Mouse (Mus musculus): ENCODE measurements around the gene Tmem132b.

The Tmem132b gene

DNA sequence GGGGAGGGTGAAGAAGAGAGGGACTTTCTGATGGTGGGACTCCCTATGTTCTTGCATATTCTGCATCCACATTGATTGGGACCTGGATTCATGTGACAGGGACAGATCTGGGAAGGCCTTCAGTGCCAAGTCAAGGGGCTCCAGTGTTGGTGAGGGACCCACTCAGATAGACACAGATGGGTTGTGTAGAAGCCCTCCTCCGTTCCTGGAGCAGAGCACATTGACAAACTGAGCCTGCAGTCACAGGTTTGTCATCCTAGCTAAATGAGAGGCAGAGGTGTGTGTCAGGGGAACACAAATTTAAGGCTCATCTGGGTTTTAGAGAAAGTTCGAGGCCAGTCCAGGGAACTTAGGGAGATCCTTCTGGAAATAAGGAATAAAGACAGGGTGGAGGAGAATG lies 51.7 kb downstream of the Tmem132b start:
- DNase-seq = no peak

DNA sequence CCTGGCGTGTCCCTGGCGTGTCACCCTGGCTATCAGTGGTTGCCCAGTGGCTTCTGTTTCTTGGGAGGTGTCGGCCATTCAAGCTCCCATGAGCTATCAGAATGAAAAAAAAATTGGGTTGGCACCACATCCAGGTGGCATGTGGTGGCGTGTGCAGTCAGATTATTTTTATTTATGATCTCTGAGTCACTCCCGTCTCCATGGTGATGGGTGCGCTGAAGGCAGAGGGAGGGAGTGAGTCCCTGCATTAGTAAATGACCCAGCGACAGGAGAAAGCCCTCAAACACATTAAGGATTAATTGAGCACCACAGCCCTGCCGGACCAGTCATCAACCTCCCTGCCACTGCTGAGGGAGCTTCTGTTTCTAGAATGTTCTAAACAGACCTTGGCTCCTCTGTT lies 52.3 kb downstream of the Tmem132b start:
- DNase-seq = no peak

- DNase-seq = no peak
These were observed 53.6 kb downstream of the Tmem132b start for GRCm38 (mm10) chr5:125585211-125585610.

- DNase-seq = no peak
These were observed 56.6 kb downstream of the Tmem132b start for GRCm38 (mm10) chr5:125588203-125588602.

DNA sequence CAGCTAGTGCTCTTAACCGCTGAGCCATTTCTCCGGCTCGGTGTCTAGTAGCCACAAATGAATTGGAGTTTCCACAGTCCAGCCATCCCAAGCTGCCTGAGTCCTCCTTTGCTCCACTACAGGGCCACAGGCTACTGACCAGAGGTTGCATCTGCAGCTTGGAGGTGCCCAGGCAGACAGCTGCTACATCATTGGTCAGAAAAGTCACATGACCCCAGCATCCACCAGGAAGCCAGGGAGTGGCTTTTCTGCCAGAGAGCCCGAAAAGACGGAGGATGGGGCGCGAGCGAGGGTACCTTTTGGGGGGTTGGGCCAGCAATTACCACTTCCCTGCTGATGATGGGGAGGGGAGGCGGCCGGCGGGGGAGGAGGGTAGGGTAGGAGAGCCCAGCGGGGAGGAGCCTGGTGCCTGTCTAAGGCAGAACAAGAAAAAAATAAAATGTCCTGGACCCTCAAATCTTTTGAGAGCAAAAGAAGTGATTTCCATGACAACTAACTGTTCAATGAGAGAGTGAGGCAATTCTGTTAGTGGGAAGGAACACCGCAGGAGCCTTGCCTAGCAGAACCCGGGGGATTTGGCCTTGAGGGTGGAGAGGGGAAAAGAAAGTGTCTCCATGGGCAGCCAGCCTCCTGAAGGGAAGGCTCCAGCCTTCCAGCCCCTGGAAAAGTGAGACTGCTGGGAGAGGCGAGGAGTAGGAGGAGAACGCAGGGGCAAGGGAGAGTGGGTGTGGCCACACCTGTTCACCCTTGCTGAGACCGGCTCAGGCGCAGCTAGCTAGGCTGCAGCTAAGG lies 57.5 kb downstream of the Tmem132b start:
- DNase-seq = no peak

DNA sequence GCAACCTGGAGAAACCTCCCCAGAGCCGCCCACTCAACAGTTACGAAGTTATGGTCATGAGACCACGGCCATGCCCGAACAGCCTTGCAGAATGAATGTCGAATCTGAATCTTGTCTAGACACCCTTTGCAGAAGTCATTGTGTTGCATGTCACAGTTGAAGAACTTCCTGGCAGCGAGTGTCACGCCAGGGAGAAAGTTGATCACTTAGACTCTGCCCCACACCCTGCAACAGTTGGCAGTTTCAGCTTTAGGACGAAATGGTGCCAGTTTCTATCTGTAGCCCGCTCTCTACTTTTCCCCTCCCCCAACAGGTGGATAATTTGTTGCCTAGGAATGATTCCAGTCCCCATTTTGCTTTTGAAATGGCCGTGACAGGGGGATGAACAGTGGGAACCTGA lies 66.5 kb downstream of the Tmem132b start:
- DNase-seq = no peak

DNA sequence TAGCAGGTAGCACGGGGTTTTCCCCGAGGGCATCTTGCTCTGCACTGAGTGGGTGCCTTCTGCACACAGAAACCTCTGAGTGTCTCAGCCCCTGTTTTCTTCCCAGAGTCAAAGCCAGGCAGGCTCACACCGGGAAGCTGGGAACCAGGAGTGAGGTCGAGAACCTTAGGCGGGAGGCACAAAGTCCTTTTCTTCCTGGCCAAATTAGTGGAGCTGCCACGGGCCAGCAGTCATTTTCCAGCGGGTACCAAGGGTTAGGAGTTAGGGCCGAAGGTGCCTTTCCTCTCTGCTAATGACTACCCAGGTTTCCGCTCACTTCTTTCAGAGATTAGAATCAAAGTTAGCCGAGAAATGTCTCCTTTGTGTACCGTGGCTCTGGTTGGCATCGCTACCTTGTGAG lies 75.6 kb downstream of the Tmem132b start:
- DNase-seq = no peak

GRCm38 (mm10) chr5:125609968-125610367 lies 78.4 kb downstream of the Tmem132b start:
- DNase-seq = no peak

DNA sequence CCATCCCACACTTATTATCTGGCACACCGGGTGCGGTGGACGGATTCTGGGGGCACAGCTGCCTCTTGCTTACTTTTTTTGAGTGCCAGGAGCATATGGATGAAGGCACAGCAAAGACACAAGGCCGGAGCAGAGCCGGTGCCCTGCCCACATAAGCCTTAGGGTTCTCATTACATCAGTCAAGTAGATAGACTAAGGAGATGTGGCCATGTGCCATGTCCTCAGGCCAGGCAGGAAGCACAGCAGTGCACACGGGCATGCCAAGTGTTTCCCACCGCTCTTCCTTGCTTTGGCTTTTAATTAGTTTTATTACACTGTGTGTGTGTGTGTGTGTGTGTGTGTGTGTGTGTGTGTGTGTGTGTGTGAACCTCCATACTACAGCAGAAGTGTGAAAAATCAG lies 80.9 kb downstream of the Tmem132b start:
- DNase-seq = no peak

- DNase-seq = no peak
These were observed 81.6 kb downstream of the Tmem132b start for GRCm38 (mm10) chr5:125613136-125613535.

DNA sequence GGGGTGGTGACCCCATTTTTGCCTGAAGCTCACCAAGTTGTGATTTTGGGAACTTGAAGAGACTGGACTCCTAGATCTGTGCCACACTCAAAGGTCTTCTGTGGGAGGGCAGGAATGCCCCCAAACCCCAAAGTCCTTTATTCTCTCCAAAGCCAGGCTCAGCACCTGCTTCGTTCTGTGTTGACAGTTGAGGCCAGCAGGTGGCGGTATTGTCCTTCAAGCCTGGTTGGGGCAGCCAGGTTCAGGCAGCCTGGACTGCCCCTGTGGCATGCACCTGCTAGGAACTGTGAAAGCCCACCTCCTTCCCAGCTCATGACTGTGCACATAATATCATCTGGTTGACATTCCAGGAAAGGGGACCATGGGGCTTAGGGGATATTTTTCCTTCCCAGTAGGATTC lies 82.8 kb downstream of the Tmem132b start:
- DNase-seq = no peak

DNA sequence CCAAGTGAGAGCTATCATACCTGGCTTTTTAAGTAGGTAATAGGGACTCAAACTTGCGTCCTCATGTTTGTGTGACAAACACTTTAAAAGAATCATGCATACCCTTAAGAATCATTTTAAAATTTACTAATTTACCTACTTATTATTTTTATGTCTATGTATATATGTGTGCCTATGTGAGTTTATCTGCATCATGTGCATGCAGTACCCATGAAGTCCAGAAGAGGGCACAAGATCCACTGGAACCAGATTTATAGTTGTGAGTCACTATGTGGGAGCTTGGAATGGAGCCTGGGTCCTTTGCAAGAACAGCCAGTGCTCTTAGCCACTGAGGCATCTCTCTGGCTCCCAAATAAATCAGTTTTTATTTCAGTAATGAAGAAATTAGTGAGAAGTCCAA lies 85.5 kb downstream of the Tmem132b start:
- DNase-seq = no peak

DNA sequence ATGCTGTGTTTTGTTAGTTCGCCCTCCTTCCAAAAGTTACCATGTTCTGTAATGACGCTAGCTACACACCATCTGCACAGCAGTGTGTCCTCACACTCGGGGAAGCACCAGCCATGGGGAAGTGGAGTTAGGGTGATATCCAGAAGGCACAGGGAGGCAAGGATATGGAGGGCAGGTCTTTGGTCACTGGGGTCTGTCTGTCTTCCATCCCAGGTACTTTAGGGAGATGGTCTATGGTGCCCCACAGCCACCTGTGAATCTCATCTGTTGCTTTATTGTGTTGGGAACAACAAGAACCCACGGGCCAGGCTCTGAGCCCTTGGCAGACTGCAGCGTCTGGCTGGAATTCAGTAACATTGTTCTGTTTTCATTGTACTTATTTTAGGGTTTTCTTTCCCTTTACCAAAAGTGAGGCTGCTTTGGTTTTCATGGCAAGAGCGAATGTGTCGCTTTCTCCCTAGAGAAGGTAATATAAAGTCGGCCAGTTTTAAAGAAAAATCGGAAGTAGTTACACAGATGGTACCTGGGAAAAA lies 96.3 kb downstream of the Tmem132b start:
- DNase-seq = no peak

DNA sequence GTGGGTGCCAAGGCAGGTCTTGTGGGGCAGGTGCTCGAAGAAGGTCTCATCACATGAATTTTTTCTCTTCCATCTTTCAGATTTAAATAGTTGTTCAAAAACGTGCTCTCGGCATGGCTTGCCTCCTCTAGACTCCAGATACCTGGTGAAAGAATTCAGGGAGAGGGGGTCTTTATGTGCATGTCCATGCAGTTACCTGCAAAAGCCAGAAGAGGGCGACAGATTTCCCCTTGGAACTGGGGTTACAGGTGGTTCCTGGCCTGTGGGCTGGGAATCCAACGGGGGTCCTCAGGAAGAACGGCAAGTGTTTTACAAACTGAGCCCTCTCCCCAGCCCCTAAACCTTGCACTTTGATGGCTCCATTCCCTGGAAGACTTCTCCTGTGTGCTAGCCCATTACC lies 103.1 kb downstream of the Tmem132b start:
- no peak for DNase-seq

- DNase-seq = no peak
These were observed 109.4 kb downstream of the Tmem132b start for GRCm38 (mm10) chr5:125640966-125641365.

DNA sequence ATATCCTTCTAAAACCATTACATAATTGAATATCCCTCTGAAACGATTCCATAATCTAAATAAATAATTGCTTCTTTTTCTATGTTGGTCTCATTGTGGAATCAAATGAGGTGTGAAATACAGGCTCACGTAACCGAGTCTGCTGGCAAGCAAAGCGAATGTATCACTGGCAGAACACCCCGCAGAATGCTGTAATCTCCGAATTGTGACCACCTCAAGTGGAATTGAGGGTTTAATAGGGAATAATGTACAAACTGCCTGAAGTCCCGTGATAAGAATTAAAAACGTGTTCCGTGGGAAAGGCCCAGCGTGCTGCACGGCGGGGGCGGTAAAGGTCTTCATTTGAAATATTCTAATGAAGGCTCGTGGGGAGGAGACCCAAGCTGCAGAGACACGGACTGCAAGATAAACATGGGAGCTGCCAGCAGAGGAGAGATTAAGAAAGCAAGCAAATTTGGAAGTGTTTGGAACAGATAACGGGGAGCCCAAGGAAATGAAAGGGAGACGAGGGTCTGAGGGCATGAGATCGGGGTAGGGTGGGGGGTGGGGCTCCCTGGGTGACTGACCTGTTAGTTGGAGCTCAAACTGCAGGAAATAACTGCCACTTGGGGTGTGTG lies 110.1 kb downstream of the Tmem132b start:
- peak; percentile 6 for DNase-seq

DNA sequence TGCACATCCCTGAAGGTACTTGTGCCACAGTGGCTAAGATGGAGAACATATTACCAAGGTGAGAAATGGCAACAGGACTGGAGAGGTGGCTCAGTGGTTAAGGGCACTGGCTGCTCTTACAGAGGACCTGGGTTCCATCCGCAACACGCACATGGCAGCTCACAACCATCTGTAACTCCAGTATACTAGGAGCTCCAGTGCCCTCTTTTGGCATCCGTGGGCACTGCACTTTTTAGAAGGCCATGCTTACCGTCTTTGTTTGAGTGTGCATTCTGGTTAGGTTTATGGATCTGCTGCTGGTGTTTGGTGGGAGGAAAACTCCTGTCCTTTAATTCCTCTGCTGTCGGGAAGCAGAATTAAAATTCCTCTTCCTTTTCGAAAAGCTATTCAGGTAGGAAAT lies 116.7 kb downstream of the Tmem132b start:
- no peak for DNase-seq

- no peak for DNase-seq
These were observed 118.4 kb downstream of the Tmem132b start for GRCm38 (mm10) chr5:125649982-125650381.

DNA sequence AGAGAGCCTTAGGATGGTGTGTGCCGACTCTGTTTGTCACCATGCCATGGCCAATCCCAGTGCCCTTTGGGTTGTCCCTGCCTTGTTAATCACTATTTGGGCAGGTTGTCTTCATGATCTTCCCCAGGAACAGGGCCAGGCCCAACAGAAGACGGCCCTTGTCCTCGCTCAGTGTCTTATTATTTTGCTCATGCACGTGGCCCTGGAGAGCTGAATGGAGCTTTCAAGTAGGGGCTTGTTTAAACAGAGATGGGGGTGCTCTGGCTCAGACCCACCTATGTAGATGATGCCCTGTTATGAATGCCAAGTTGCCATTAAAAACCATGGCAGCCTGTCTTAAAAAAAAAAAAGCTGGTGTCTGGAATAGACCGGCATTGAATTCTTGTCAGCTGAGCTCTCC lies 126.5 kb downstream of the Tmem132b start:
- DNase-seq = no peak

DNA sequence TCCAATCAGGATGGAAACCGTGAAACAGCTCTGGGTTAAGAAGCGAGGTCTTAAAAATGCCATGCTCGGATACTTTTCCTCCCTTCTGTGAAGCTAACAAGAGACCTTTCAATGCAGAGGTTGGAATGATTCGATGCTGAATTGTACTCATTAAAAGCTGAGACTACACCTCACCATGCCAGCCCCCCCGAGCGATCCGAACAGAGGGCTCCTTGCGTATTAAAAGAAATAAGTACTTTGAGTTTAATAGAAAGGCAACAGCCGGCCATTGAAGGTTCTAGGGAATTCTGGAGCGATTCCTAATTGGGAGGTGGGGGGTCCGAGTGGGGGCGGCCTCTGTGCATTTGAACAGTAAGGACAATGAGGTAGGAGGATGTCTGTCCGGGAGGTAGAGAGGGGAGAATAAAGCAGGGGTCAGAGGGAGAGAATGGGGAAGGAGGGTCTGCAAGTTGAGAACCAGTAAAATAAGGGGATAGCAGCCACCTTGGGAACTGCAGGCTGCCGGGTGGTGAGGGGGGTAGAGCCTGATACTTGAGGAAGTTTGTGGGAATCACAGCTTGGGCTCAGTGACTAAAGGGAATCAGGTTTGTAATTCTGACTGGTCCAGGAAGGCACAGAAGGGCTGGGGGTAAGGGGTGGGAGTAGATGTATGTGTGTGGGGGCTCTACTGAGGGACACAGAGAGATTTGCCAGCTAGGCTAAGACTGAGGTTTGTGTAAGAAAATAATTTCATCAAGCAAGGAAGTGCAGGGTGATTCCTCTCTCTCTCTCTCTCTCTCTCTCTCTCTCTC lies 127.6 kb downstream of the Tmem132b start:
- DNase-seq = no peak

- DNase-seq = no peak
These were observed 144.0 kb downstream of the Tmem132b start for GRCm38 (mm10) chr5:125675623-125676022.

- no peak for DNase-seq
These were observed 144.6 kb downstream of the Tmem132b start for GRCm38 (mm10) chr5:125676025-125676623.

DNA sequence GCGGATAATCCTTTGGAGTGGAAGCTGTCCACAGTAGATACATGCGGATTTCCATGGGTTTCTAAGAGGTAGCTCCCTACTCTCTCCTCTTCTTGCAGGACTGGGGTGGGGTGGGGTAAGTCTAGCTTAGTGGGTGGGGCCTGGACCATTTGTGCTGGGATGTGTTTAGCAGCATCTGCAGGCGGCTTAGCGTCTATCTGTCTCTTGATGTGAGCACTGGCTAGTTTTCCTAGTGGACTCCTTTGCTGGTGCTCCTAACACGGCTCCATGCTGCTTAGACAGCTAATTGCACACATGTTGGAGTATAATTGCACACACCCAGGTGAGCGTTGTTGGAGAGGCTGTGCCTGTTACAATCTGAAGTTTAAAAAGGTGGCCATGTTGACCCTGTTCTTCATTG lies 149.3 kb downstream of the Tmem132b start:
- DNase-seq = no peak
